Comparison of ENCODE assay signal across 17 mouse cellular contexts in genomic region chr15:88730717-88731116, GRCm38 (mm10). TPM values are rescaled to one million over a fixed set of nuclear protein-coding genes. Genes with fewer than 3 reads are reported as not detected.
DNase-seq lines count a peak whose midpoint lies in the region; ATAC-seq and TF ChIP-seq lines count a peak whose summit lies in the region.
"Had no signal": no experiment of that assay in that cellular context is flagged by ENCODE, and none has a peak within 500 bp of the region (broad histone marks: within the 10 kb centered on the region; RNA-seq: fewer than 3 reads in every experiment).

No protein-coding gene starts in this region.

- no peak for ATAC-seq in hindbrain, embryonic 13.5 days (ENCODE audit: low FRiP score)
- ATAC-seq in hindbrain, postnatal 0 days: no peak
- ATAC-seq in neural tube, embryonic 12.5 days (ENCODE audit: low FRiP score, low read depth): no peak
- no peak; the same call in 1 of the 2 replicates for ATAC-seq in intestine, embryonic 16.5 days
- no peak for ATAC-seq in stomach, postnatal 0 days (ENCODE audit: low FRiP score, low TSS enrichment)

- no peak for DNase-seq in hindbrain, postnatal 0 days (ENCODE audit: low spot score)
- DNase-seq in neural tube, embryonic 10.5 days (ENCODE audit: extremely low spot score, low spot score): no peak
- DNase-seq in stomach, postnatal 0 days (ENCODE audit: low spot score): no peak
- DNase-seq in embryo, embryonic 10 days (ENCODE audit: low spot score): no peak
- no peak for DNase-seq in adipocyte (ENCODE audit: low spot score)
- DNase-seq: adrenal gland, postnatal 36 days; cerebellum, adult 9-11 months; gastrocnemius, postnatal 10 days; kidney, postnatal 25 days; layer of hippocampus, adult 9-11 months; right cerebral cortex, postnatal 14 days had no signal

- no peaks in the 10 kb centered on the region; the same call in 1 of the 2 replicates for H3K27me3 ChIP-seq in hindbrain, embryonic 13.5 days
- H3K27me3 ChIP-seq in hindbrain, postnatal 0 days (ENCODE audit: insufficient read depth, low read length): no peaks in the 10 kb centered on the region
- no peaks in the 10 kb centered on the region for H3K27me3 ChIP-seq in neural tube, embryonic 12.5 days (replicated peaks)
- no peaks in the 10 kb centered on the region for H3K27me3 ChIP-seq in intestine, embryonic 16.5 days (replicated peaks; ENCODE audit: control insufficient read depth, insufficient read depth, low read length)
- H3K27me3 ChIP-seq in stomach, postnatal 0 days (ENCODE audit: control insufficient read depth, insufficient read depth, low read length): no peaks in the 10 kb centered on the region
- H3K27me3 ChIP-seq: midbrain, embryonic 12.5 days had no signal

- peaks cover 39% of the 10 kb centered on the region for H3K4me1 ChIP-seq in hindbrain, embryonic 13.5 days (replicated peaks)
- peaks cover 16% of the 10 kb centered on the region for H3K4me1 ChIP-seq in hindbrain, postnatal 0 days (ENCODE audit: insufficient read depth, low read length)
- H3K4me1 ChIP-seq in neural tube, embryonic 12.5 days: peaks cover 28% of the 10 kb centered on the region
- peaks cover 34% of the 10 kb centered on the region for H3K4me1 ChIP-seq in intestine, embryonic 16.5 days (ENCODE audit: control insufficient read depth, insufficient read depth, low read length)
- H3K4me1 ChIP-seq in stomach, postnatal 0 days (replicated peaks; ENCODE audit: control insufficient read depth, insufficient read depth): peaks cover 9% of the 10 kb centered on the region

- no peak overlapping the region for H3K9ac ChIP-seq in hindbrain, embryonic 13.5 days
- H3K9ac ChIP-seq in hindbrain, postnatal 0 days (replicated peaks; ENCODE audit: low read length): no peak overlapping the region
- H3K9ac ChIP-seq in neural tube, embryonic 12.5 days: no peak overlapping the region
- peak overlapping the region; percentile 24; the same call in 1 of the 2 replicates for H3K9ac ChIP-seq in intestine, embryonic 16.5 days (ENCODE audit: low read depth, low read length)
- H3K9ac ChIP-seq in stomach, postnatal 0 days (ENCODE audit: low read length): no peak overlapping the region
- H3K9ac ChIP-seq: midbrain, embryonic 12.5 days had no signal

- H3K9me3 ChIP-seq in hindbrain, embryonic 13.5 days: no peaks in the 10 kb centered on the region
- no peaks in the 10 kb centered on the region for H3K9me3 ChIP-seq in hindbrain, postnatal 0 days (ENCODE audit: low read length)
- H3K9me3 ChIP-seq in neural tube, embryonic 12.5 days: no peaks in the 10 kb centered on the region
- H3K9me3 ChIP-seq in intestine, embryonic 16.5 days (ENCODE audit: control insufficient read depth, low read length): no peaks in the 10 kb centered on the region
- H3K9me3 ChIP-seq in stomach, postnatal 0 days (ENCODE audit: control insufficient read depth, low read length): no peaks in the 10 kb centered on the region
- H3K9me3 ChIP-seq: heart, embryonic 10.5 days; midbrain, embryonic 12.5 days had no signal

- no peak for TF ChIP-seq CTCF in hindbrain, postnatal 0 days (IDR thresholded peaks at IDR 0.05; ENCODE audit: low read depth)
- no peak for TF ChIP-seq CTCF in stomach, postnatal 0 days (IDR thresholded peaks at IDR 0.05; ENCODE audit: low read depth)

- TF ChIP-seq EP300 in stomach, postnatal 0 days (optimal IDR thresholded peaks at IDR 0.05): no peak

- H3K4me2 ChIP-seq in hindbrain, embryonic 13.5 days: peak overlapping the region; percentile 97
- no peak overlapping the region for H3K4me2 ChIP-seq in hindbrain, postnatal 0 days (ENCODE audit: low read depth, low read length)
- peak overlapping the region; percentile 97; the same call in 1 of the 2 replicates for H3K4me2 ChIP-seq in neural tube, embryonic 12.5 days (replicated peaks)
- peak overlapping the region; percentile 85 for H3K4me2 ChIP-seq in intestine, embryonic 16.5 days (ENCODE audit: low read depth, low read length)
- H3K4me2 ChIP-seq in stomach, postnatal 0 days (replicated peaks; ENCODE audit: low read depth): peak overlapping the region; percentile 0

- WGBS in hindbrain, embryonic 13.5 days: 89% methylated on average over 3 of the region's 3 CpGs
- 76% methylated on average over 3 of the region's 3 CpGs for WGBS in hindbrain, postnatal 0 days
- 92% methylated on average over 3 of the region's 3 CpGs for WGBS in neural tube, embryonic 12.5 days
- 55% methylated on average over 3 of the region's 3 CpGs for WGBS in intestine, embryonic 16.5 days
- 45% methylated on average over 3 of the region's 3 CpGs for WGBS in stomach, postnatal 0 days

- H3K36me3 ChIP-seq in hindbrain, embryonic 13.5 days: peaks cover 38% of the 10 kb centered on the region
- peaks cover 30% of the 10 kb centered on the region for H3K36me3 ChIP-seq in hindbrain, postnatal 0 days (ENCODE audit: insufficient read depth, low read length)
- H3K36me3 ChIP-seq in neural tube, embryonic 12.5 days: peaks cover 42% of the 10 kb centered on the region
- H3K36me3 ChIP-seq in intestine, embryonic 16.5 days (ENCODE audit: control insufficient read depth, insufficient read depth, low read length): peaks cover 17% of the 10 kb centered on the region
- peaks cover 13% of the 10 kb centered on the region for H3K36me3 ChIP-seq in stomach, postnatal 0 days (ENCODE audit: control insufficient read depth, insufficient read depth, low read length)

- no peak overlapping the region for H3K4me3 ChIP-seq in hindbrain, embryonic 13.5 days
- no peak overlapping the region for H3K4me3 ChIP-seq in hindbrain, postnatal 0 days (ENCODE audit: low read length)
- H3K4me3 ChIP-seq in neural tube, embryonic 12.5 days: no peak overlapping the region
- peak overlapping the region; percentile 6; the same call in 1 of the 2 replicates for H3K4me3 ChIP-seq in intestine, embryonic 16.5 days (ENCODE audit: low read length)
- no peak overlapping the region for H3K4me3 ChIP-seq in stomach, postnatal 0 days (ENCODE audit: low read depth, low read length)

- no peak overlapping the region for H3K27ac ChIP-seq in hindbrain, embryonic 13.5 days
- no peak overlapping the region for H3K27ac ChIP-seq in hindbrain, postnatal 0 days
- H3K27ac ChIP-seq in neural tube, embryonic 12.5 days: no peak overlapping the region
- H3K27ac ChIP-seq in intestine, embryonic 16.5 days (ENCODE audit: low read length): peak overlapping the region; percentile 64; the same call in 1 of the 2 replicates
- H3K27ac ChIP-seq in stomach, postnatal 0 days (replicated peaks): peak overlapping the region; percentile 5; the same call in 1 of the 2 replicates
- H3K27ac ChIP-seq: heart, embryonic 10.5 days; macrophage; midbrain, embryonic 12.5 days had no signal

RNA-seq across cellular contexts. Expression of gene Brd1, which starts 3.3 kb away (rescaled TPM):
- 23.2 and 25.4 TPM in 2 replicates for polyA plus RNA-seq in hindbrain, embryonic 13.5 days (2015; fragmentation: Nextera tagmentation; extraction: Ambion mirVana)
- total RNA-seq in hindbrain, postnatal 0 days (2014; rRNA removed): 43.5 and 45.2 TPM in 2 replicates
- 12.4 and 13.1 TPM in 2 replicates for polyA plus RNA-seq in hindbrain, postnatal 0 days (2015; fragmentation: Nextera tagmentation; extraction: Ambion mirVana)
- polyA plus RNA-seq in neural tube, embryonic 12.5 days (2016; fragmentation: Nextera tagmentation; extraction: Ambion mirVana): 23.3 and 24.6 TPM in 2 replicates
- polyA plus RNA-seq in intestine, embryonic 16.5 days (2015; fragmentation: Nextera tagmentation; extraction: Ambion mirVana): 13.4 and 14.1 TPM in 2 replicates
- 10.4 and 10.8 TPM in 2 replicates for polyA plus RNA-seq in stomach, postnatal 0 days (2015; fragmentation: Nextera tagmentation; extraction: Ambion mirVana)

RNA-seq across cellular contexts. Expression of gene Zbed4, which starts 20.7 kb away (rescaled TPM):
- 22.3 and 22.8 TPM in 2 replicates for polyA plus RNA-seq in hindbrain, embryonic 13.5 days (2015; fragmentation: Nextera tagmentation; extraction: Ambion mirVana)
- 18.6 and 18.8 TPM in 2 replicates for total RNA-seq in hindbrain, postnatal 0 days (2014; rRNA removed)
- 4.8 and 5.4 TPM in 2 replicates for polyA plus RNA-seq in hindbrain, postnatal 0 days (2015; fragmentation: Nextera tagmentation; extraction: Ambion mirVana)
- polyA plus RNA-seq in neural tube, embryonic 12.5 days (2016; fragmentation: Nextera tagmentation; extraction: Ambion mirVana): 34.2 and 36.3 TPM in 2 replicates
- 11.9 and 12.4 TPM in 2 replicates for polyA plus RNA-seq in intestine, embryonic 16.5 days (2015; fragmentation: Nextera tagmentation; extraction: Ambion mirVana)
- polyA plus RNA-seq in stomach, postnatal 0 days (2015; fragmentation: Nextera tagmentation; extraction: Ambion mirVana): 3.7 and 3.9 TPM in 2 replicates

Comparison
In these comparisons a context has a peak if more than half of its experiments do, and no peak if none do; other contexts are left out.
1. H3K27ac ChIP-seq: peak in intestine, embryonic 16.5 days (single experiment) and stomach, postnatal 0 days (single experiment); none in hindbrain, embryonic 13.5 days (single experiment), hindbrain, postnatal 0 days (single experiment) and neural tube, embryonic 12.5 days (single experiment).